Mouse (Mus musculus): ENCODE data around the gene Tex14. TPM values are rescaled to one million over a fixed set of nuclear protein-coding genes. Genes with fewer than 3 reads are reported as not detected.

Tex14 gene
- polyA plus RNA-seq (2015; fragmentation: Illumina TruSeq; extraction: RNeasy Lipid Tissue Mini Kit (QIAGEN cat#74804); ENCODE audit: low read depth, low replicate concordance), result 0.52 TPM

GRCm38 (mm10) chr11:87404876-87405275 lies at the start of gene Tex14, which contains the start of gene Rad51c:
Gene Tex14 (plus strand): TSS chr11:87405065.
Gene Rad51c (minus strand): TSS chr11:87404954.

DNA sequence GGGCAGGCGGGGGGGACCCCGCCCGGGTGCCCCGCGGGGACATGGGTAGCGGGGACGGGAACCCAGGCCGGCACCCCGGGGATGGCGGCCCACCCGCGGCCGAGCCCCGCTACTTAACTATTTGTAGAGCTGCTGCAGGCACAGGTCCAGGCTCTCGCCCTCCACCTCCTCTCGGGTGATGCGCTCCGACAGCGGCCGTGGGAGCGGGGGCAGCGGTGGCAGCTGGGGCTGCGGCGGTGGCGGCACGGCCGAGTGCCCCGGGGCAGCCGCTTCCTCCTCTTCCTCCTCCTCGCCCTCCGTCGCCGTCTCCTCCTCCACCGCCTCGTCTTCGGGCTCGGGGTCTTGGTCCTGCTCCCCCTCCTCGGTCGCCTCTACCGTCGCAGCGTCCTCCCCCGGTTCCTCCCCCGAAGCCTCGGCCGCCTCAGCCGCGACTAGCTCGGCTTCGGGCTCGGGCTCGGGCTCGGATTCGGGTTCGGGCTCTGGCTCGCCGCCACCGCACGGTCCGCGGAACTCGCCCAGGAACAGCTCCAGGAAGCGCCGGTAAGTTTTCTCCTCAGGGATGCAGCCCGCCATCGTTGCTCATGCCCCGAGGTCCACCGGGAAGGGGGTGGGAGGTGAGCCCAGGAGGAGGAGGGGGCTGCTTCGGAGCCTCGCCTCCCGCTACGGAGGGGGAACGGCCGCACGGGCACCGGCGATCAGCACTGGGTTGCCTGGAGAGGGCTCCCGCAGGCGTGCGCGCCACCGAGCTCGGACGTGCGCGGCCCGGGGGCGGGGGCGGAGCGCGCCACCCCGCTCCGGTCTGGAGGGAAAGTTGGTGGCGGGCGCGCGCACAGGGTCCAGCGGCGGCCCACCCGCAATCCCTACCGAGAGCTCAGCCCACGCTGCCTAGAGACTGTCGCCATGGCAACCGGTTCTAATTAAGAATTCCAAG lies 46.3 kb upstream of the Tex14 start, which contains the start of gene Ppm1e:
Gene Ppm1e, minus strand, starts transcription at position 693 of the 931 bp plus-strand sequence.

GRCm38 (mm10) chr11:87566501-87566900 lies 161.6 kb downstream of the Tex14 start, which contains the start of gene Gm11492:
Gene Gm11492 (plus strand): TSS chr11:87566653.

GRCm38 (mm10) chr11:87568255-87568953 lies 163.5 kb downstream of the Tex14 start, which contains the start of gene Sept4:
Gene Sept4 (plus strand): TSS chr11:87568903.

GRCm38 (mm10) chr11:87591526-87592353 lies 186.9 kb downstream of the Tex14 start, which contains the start of gene Mtmr4:
Gene Mtmr4 (plus strand): TSS chr11:87592162.

Other genes with a start within 250 kb of the Tex14 start
- gene Ppm1e, start 46.0 kb upstream of the Tex14 start, polyA plus RNA-seq (2015; fragmentation: Illumina TruSeq; extraction: RNeasy Lipid Tissue Mini Kit (QIAGEN cat#74804); ENCODE audit: low read depth, low replicate concordance), result 90.0 TPM
- 4.5 TPM for gene Rad51c, start 111 bp upstream of the Tex14 start, polyA plus RNA-seq (2015; fragmentation: Illumina TruSeq; extraction: RNeasy Lipid Tissue Mini Kit (QIAGEN cat#74804); ENCODE audit: low read depth, low replicate concordance)
- gene Gm11492, start 161.6 kb downstream of the Tex14 start, polyA plus RNA-seq (2015; fragmentation: Illumina TruSeq; extraction: RNeasy Lipid Tissue Mini Kit (QIAGEN cat#74804); ENCODE audit: low read depth, low replicate concordance), result not detected
- 375 TPM for gene Sept4, start 163.8 kb downstream of the Tex14 start, polyA plus RNA-seq (2015; fragmentation: Illumina TruSeq; extraction: RNeasy Lipid Tissue Mini Kit (QIAGEN cat#74804); ENCODE audit: low read depth, low replicate concordance)
- 40.4 TPM for gene Mtmr4, start 187.1 kb downstream of the Tex14 start, polyA plus RNA-seq (2015; fragmentation: Illumina TruSeq; extraction: RNeasy Lipid Tissue Mini Kit (QIAGEN cat#74804); ENCODE audit: low read depth, low replicate concordance)
- gene Hsf5, start 212.1 kb downstream of the Tex14 start, polyA plus RNA-seq (2015; fragmentation: Illumina TruSeq; extraction: RNeasy Lipid Tissue Mini Kit (QIAGEN cat#74804); ENCODE audit: low read depth, low replicate concordance), result 0.43 TPM